Mouse (Mus musculus) layer of hippocampus, postnatal 10 days (tissue): ENCODE results near the gene Rpl18. TPM values are rescaled to one million over a fixed set of nuclear protein-coding genes. Genes with fewer than 3 reads are reported as not detected.

ENCODE experiments used
- total RNA-seq, 2 experiments: library from RNA; stranded (reverse); gene quantifications; 2 replicates each; pipeline ENCODE4 v1.2.3; 2021

Rpl18 gene
- total RNA-seq, 2 experiments from 2014 or later = 497 to 584 TPM

Other genes starting within 250 kb of the Rpl18 start
- 100 to 1,000 TPM; 103 to 123 TPM for gene Bax, start 248.6 kb upstream of the Rpl18 start, total RNA-seq
- under 1 TPM in 1 of 2 experiments, not detected in 1; 0.23 TPM for gene Tulp2, start 233.6 kb upstream of the Rpl18 start, total RNA-seq
- gene Gm45808, start 228.6 kb upstream of the Rpl18 start, total RNA-seq = 1 to 10 TPM; 1.2 to 1.4 TPM
- 1 to 10 TPM; 2.0 to 2.6 TPM for gene Dhdh, start 226.7 kb upstream of the Rpl18 start, total RNA-seq
- gene Nucb1, start 205.1 kb upstream of the Rpl18 start, total RNA-seq = 100 to 1,000 TPM; 107 to 117 TPM
- gene Ppp1r15a, start 189.2 kb upstream of the Rpl18 start, total RNA-seq = 10 to 100 TPM; 23.6 to 29.3 TPM
- gene Plekha4, start 189.1 kb upstream of the Rpl18 start, total RNA-seq = under 1 TPM; 0.80 to 0.94 TPM
- not detected for gene Hsd17b14, start 160.6 kb upstream of the Rpl18 start, total RNA-seq
- 10 to 100 TPM; 20.8 to 22.9 TPM for gene Bcat2, start 145.3 kb upstream of the Rpl18 start, total RNA-seq
- gene Fgf21, start 100.0 kb upstream of the Rpl18 start, total RNA-seq = not detected
- gene Fut1, start 98.2 kb upstream of the Rpl18 start, total RNA-seq = under 1 TPM; 0.20 to 0.71 TPM
- gene Izumo1, start 93.6 kb upstream of the Rpl18 start, total RNA-seq = not detected
- gene Rasip1, start 88.0 kb upstream of the Rpl18 start, total RNA-seq = 10 to 100 TPM; 13.9 to 14.5 TPM
- 1 to 10 TPM; 1.7 TPM for gene Mamstr, start 75.5 kb upstream of the Rpl18 start, total RNA-seq
- under 1 TPM in 1 of 2 experiments, not detected in 1; 0.22 TPM for gene Fut2, start 49.1 kb upstream of the Rpl18 start, total RNA-seq
- 1 to 10 TPM in 1 of 2 experiments, under 1 TPM in 1; 0.75 to 1.0 TPM for gene Ntn5, start 31.4 kb upstream of the Rpl18 start, total RNA-seq
- gene Sec1, start 21.1 kb upstream of the Rpl18 start, total RNA-seq = under 1 TPM; 0.14 to 0.18 TPM
- gene Car11, start 15.6 kb upstream of the Rpl18 start, total RNA-seq = 100 to 1,000 TPM; 121 to 131 TPM
- 10 to 100 TPM; 37.1 to 43.4 TPM for gene Dbp, start 10.4 kb upstream of the Rpl18 start, total RNA-seq
- 10 to 100 TPM; 27.3 to 27.7 TPM for gene Sphk2, start 2.5 kb downstream of the Rpl18 start, total RNA-seq
- gene Fam83e, start 5.8 kb downstream of the Rpl18 start, total RNA-seq = under 1 TPM; 0.34 to 0.51 TPM
- not detected for gene Spaca4, start 10.4 kb downstream of the Rpl18 start, total RNA-seq
- 100 to 1,000 TPM; 298 to 311 TPM for gene Lmtk3, start 68.3 kb downstream of the Rpl18 start, total RNA-seq
- gene Sult2b1, start 69.2 kb downstream of the Rpl18 start, total RNA-seq = 10 to 100 TPM; 11.8 to 12.0 TPM
- 100 to 1,000 TPM; 180 to 184 TPM for gene Cyth2, start 99.1 kb downstream of the Rpl18 start, total RNA-seq
- gene Kcnj14, start 109.3 kb downstream of the Rpl18 start, total RNA-seq = 1 to 10 TPM; 2.0 to 2.6 TPM
- 10 to 100 TPM; 27.0 to 27.3 TPM for gene Grwd1, start 115.5 kb downstream of the Rpl18 start, total RNA-seq
- gene Kdelr1, start 157.3 kb downstream of the Rpl18 start, total RNA-seq = 10 to 100 TPM; 85.4 to 99.2 TPM
- 10 to 100 TPM; 32.1 to 33.4 TPM for gene Grin2d, start 162.9 kb downstream of the Rpl18 start, total RNA-seq
- under 1 TPM in 1 of 2 experiments, not detected in 1; 0.40 TPM for gene Syngr4, start 181.3 kb downstream of the Rpl18 start, total RNA-seq
- gene Tmem143, start 181.5 kb downstream of the Rpl18 start, total RNA-seq = 10 to 100 TPM; 23.9 TPM
- gene Emp3, start 205.9 kb downstream of the Rpl18 start, total RNA-seq = 1 to 10 TPM; 6.2 TPM
- 1 to 10 TPM; 4.2 to 5.3 TPM for gene Ccdc114, start 208.6 kb downstream of the Rpl18 start, total RNA-seq